Mouse (Mus musculus): Measurements from ENCODE around the gene Cyp2w1.
A peak's percentile ranks its signal among the peaks of the same experiment; 100 is the strongest.

The Cyp2w1 gene

GRCm38 (mm10) chr5:139352317-139352716, at the start of gene Cyp2w1:
Gene Cyp2w1 (plus strand): TSS chr5:139352617.
- no peak for DNase-seq (ENCODE audit: low spot score)

GRCm38 (mm10) chr5:139303646-139304061, 48.8 kb upstream of the Cyp2w1 start:
- DNase-seq (ENCODE audit: low spot score), result no peak

GRCm38 (mm10) chr5:139309946-139310345, 42.5 kb upstream of the Cyp2w1 start:
- DNase-seq (ENCODE audit: low spot score), result no peak

GRCm38 (mm10) chr5:139310477-139310876, 41.9 kb upstream of the Cyp2w1 start:
- no peak for DNase-seq (ENCODE audit: low spot score)

GRCm38 (mm10) chr5:139311822-139312221, 40.6 kb upstream of the Cyp2w1 start:
- no peak for DNase-seq (ENCODE audit: low spot score)

- no peak for DNase-seq (ENCODE audit: low spot score)
Observed at GRCm38 (mm10) chr5:139313536-139313935, 38.9 kb upstream of the Cyp2w1 start.

- no peak for DNase-seq (ENCODE audit: low spot score)
Observed at GRCm38 (mm10) chr5:139314941-139315642, 37.3 kb upstream of the Cyp2w1 start.

- no peak for DNase-seq (ENCODE audit: low spot score)
Observed at GRCm38 (mm10) chr5:139316982-139317675, 35.3 kb upstream of the Cyp2w1 start.

- DNase-seq (ENCODE audit: low spot score), result peak; percentile 68
Observed at GRCm38 (mm10) chr5:139317751-139318504, 34.5 kb upstream of the Cyp2w1 start.

- DNase-seq (ENCODE audit: low spot score), result no peak
Observed at GRCm38 (mm10) chr5:139320424-139320823, 32.0 kb upstream of the Cyp2w1 start.

GRCm38 (mm10) chr5:139321331-139321730, 31.1 kb upstream of the Cyp2w1 start:
- no peak for DNase-seq (ENCODE audit: low spot score)

- peak; percentile 67 for DNase-seq (ENCODE audit: low spot score)
Observed at GRCm38 (mm10) chr5:139323260-139323924, 29.0 kb upstream of the Cyp2w1 start.

- peak; percentile 38 for DNase-seq (ENCODE audit: low spot score)
Observed at GRCm38 (mm10) chr5:139324045-139324491, 28.3 kb upstream of the Cyp2w1 start.

- DNase-seq (ENCODE audit: low spot score), result peak; percentile 68
Observed at GRCm38 (mm10) chr5:139324691-139325394, 27.6 kb upstream of the Cyp2w1 start.

GRCm38 (mm10) chr5:139325395-139325966, 26.9 kb upstream of the Cyp2w1 start, which contains the start of gene Adap1:
Gene Adap1 (minus strand): TSS chr5:139325622.
- DNase-seq (ENCODE audit: low spot score), result peak; percentile 71

GRCm38 (mm10) chr5:139326111-139326696, 26.2 kb upstream of the Cyp2w1 start:
- DNase-seq (ENCODE audit: low spot score), result no peak

- no peak for DNase-seq (ENCODE audit: low spot score)
Observed at GRCm38 (mm10) chr5:139326986-139327633, 25.3 kb upstream of the Cyp2w1 start.

GRCm38 (mm10) chr5:139327634-139328020, 24.8 kb upstream of the Cyp2w1 start:
- no peak for DNase-seq (ENCODE audit: low spot score)

- no peak for DNase-seq (ENCODE audit: low spot score)
Observed at GRCm38 (mm10) chr5:139330766-139331165, 21.7 kb upstream of the Cyp2w1 start.

- peak; percentile 81 for DNase-seq (ENCODE audit: low spot score)
Observed at GRCm38 (mm10) chr5:139331742-139332141, 20.7 kb upstream of the Cyp2w1 start.

All from layer of hippocampus, adult 11-12 months (tissue).